Mouse (Mus musculus) embryonic facial prominence, embryonic 13.5 days (tissue): ENCODE results near the gene Bcat1. TPM values are rescaled to one million over a fixed set of nuclear protein-coding genes. Genes with fewer than 3 reads are reported as not detected.

Experiments
- ATAC-seq: fragments of 200-750 bp; cut with Nextera tagmentation; 2 replicates; pipeline ENCODE4 v1.8.0; 2017; ENCODE audit warnings: low read depth; ENCODE audit not compliant: insufficient number of reproducible peaks, insufficient read depth, low FRiP score, low TSS enrichment
- H3K27ac ChIP-seq: fragments of 300-500 bp; sonication (generic); 2 replicates; pipeline ENCODE4 v1.5.1; 2015; ENCODE audit warnings: moderate library complexity, mild to moderate bottlenecking, inconsistent platforms
- H3K27me3 ChIP-seq: fragments of 300-500 bp; sonication (generic); 2 replicates; pipeline ENCODE4 v1.6.1; 2015; ENCODE audit warnings: mild to moderate bottlenecking, inconsistent platforms
- H3K36me3 ChIP-seq: fragments of 300-500 bp; sonication (generic); 2 replicates; pipeline ENCODE4 v1.6.1; 2015; ENCODE audit warnings: mild to moderate bottlenecking, inconsistent platforms
- H3K4me1 ChIP-seq: fragments of 300-500 bp; sonication (generic); 2 replicates; pipeline ENCODE4 v1.6.1; 2015; ENCODE audit warnings: inconsistent platforms
- H3K4me2 ChIP-seq: fragments of 300-500 bp; sonication (generic); 2 replicates; pipeline ENCODE4 v1.6.1; 2015; ENCODE audit warnings: moderate library complexity, mild to moderate bottlenecking, inconsistent platforms
- H3K4me3 ChIP-seq: fragments of 300-500 bp; sonication (generic); 2 replicates; pipeline ENCODE4 v1.5.1; 2015; ENCODE audit warnings: mild to moderate bottlenecking, inconsistent platforms
- H3K9ac ChIP-seq: fragments of 300-500 bp; sonication (generic); 2 replicates; pipeline ENCODE4 v1.6.1; 2015; ENCODE audit warnings: mild to moderate bottlenecking, inconsistent platforms
- H3K9me3 ChIP-seq: fragments of 300-500 bp; sonication (generic); 2 replicates; pipeline ENCODE4 v1.6.1; 2016; ENCODE audit warnings: inconsistent platforms
- WGBS: fragments of 180-500 bp; shearing (Covaris S2); methylation state at CpG from one replicate; pipeline ENCODE4 v1.1.7; 2015; ENCODE audit warnings: mixed read lengths; 5-methylcytosine and 5-hydroxymethylcytosine counted together
- polyA plus RNA-seq: library from polyadenylated mRNA; unstranded; fragments of >200 nt; fragmentation: Nextera tagmentation; extraction: Ambion mirVana; gene quantifications from 2 replicates; pipeline ENCODE4 v1.2.1, GENCODE M21; 2015

Bcat1 gene
- polyA plus RNA-seq, 1 experiment from 2014 or later, result 32.3 TPM

DNA sequence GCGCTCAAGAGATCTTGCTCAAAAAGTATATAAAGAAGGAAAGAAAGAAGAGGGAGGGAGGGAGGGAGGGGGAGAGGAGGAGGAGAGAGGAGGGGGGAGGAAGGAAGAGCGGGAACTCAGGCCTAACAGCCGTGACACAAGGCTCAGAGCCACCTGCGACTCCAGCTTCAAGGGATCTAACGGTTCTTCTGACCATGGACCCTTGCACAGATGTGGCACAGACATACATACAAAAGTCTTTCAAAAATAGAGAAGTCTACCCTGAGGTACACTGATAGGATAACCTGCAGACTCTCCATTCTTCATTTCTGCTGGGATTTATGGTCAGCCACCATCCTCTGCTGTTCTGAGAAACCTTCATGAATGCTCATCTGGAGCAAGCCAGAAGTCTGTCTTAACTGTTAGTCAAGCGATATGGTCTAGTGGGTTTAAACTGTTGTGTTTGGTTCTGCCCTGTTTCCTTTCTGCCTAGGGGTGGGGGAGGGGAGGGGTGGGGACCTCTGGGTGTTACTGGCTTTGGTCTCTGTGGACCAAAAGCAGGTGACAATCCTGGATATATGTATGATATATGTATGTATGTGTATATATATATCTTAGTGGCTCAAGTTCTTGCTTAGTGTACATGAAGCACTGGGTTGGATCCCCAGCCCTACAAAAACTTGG, 14.3 kb upstream of the Bcat1 start:
- H3K4me1 ChIP-seq, result no peaks in the 10 kb centered on the region
- H3K4me2 ChIP-seq, result no peak overlapping the region
- no peaks in the 10 kb centered on the region for H3K36me3 ChIP-seq
- H3K9me3 ChIP-seq, result no peaks in the 10 kb centered on the region
- no peak for ATAC-seq
- H3K27me3 ChIP-seq, result no peaks in the 10 kb centered on the region
- H3K9ac ChIP-seq, result no peak overlapping the region
- H3K4me3 ChIP-seq, result no peak overlapping the region
- WGBS, result 59% methylated on average over 6 of the region's 6 CpGs
- no peak overlapping the region for H3K27ac ChIP-seq

DNA sequence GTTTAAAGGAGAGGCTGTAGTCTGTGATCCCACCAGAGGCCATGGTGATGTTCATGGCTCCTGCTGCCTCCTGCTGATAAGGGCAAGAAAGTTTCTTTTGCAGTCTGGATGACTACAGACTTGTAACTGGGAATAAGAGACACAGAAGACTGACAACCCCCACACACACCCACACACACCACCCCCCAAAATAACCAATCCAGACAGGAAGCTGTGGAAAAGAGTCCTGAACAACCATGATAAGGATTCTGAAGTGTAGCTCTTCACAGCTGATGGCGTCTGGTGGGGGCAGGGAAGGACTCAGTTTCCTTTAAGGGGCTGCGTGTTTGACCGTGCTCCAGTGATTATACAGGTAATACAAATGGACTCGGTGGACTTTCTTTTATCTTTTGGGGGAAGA, 13.4 kb upstream of the Bcat1 start:
- H3K4me2 ChIP-seq, result no peak overlapping the region
- no peaks in the 10 kb centered on the region for H3K36me3 ChIP-seq
- H3K4me3 ChIP-seq, result no peak overlapping the region
- H3K9me3 ChIP-seq, result no peaks in the 10 kb centered on the region
- H3K27ac ChIP-seq, result no peak overlapping the region
- H3K4me1 ChIP-seq, result no peaks in the 10 kb centered on the region
- no peaks in the 10 kb centered on the region for H3K27me3 ChIP-seq
- no peak for ATAC-seq
- 76% methylated on average over 4 of the region's 4 CpGs for WGBS
- H3K9ac ChIP-seq, result no peak overlapping the region

DNA sequence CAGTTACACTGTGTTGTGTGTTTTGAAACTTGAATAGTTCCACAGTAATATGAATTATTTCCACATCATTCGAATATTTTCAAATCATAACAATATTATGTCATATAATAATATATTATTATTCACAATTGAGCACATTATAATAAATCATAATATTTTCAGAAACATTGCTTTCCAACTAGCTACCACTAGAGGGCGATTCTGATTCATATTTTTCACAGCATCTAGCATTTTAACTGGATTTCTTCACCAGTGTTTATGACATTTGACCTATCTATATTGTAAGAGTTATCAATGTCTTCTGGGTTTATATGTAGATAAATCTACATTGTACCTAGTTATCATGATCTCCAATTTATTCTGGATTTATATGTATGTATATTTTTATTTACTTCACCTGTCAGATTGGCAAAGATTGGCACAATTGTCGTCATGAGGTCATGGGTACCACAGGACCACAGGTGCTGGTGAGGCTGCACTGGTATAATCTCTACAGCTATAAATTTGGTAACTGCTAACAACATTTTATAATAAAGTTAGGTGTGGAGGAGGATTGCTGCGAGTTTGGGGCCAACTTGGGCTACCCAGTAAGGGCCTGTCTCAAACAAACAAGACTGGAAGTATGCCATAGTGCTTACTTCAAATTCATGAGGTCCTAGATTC, 12.6 kb upstream of the Bcat1 start:
- no peaks in the 10 kb centered on the region for H3K36me3 ChIP-seq
- no peak overlapping the region for H3K27ac ChIP-seq
- no peak overlapping the region for H3K4me3 ChIP-seq
- no peak for ATAC-seq
- H3K9ac ChIP-seq, result no peak overlapping the region
- H3K4me1 ChIP-seq, result no peaks in the 10 kb centered on the region
- 45% methylated on average over 4 of the region's 4 CpGs for WGBS
- H3K9me3 ChIP-seq, result no peaks in the 10 kb centered on the region
- H3K27me3 ChIP-seq, result no peaks in the 10 kb centered on the region
- H3K4me2 ChIP-seq, result no peak overlapping the region

DNA sequence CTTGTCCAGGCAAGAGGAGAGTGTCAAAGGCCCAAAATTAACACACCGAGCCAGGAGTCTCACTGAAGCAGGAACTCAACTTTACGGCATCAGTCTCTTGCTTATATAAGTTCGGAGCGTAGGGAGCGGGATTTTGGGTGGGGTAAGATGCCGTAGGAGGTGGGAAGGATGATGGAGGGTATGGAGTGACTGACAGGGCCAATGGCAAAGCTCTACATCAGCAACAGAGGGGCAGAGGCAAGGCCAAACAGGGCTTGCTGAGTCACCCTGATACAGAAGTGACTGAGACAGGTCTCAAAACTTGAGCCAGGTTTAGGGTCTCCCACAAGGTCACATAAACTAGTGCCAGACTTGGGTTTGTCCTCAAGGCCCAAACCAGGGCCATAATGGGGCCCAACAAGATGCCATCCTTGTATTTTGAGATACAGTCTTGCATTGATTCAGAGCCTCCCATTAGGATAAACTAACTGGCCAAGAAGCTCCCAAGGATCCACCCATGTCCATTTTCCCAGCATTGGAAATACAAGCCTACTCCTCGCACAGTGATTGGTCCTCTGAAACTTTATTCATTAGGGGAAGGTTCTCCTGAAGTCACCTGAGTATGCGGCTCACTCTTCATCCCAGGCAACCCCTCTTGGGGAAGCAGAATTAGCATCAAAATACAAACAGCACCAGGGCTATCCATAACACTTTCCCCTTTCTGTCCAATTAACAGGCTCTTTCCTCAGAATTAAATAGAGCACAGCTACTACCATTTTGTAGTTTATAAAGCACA, 8.5 kb upstream of the Bcat1 start:
- Histone ChIP-seq H3K27ac (no peak overlapping the region), H3K9ac (no peak overlapping the region), H3K4me2 (no peak overlapping the region), H3K9me3 (no peaks in the 10 kb centered on the region), H3K4me1 (no peaks in the 10 kb centered on the region), H3K4me3 (no peak overlapping the region), H3K36me3 (no peaks in the 10 kb centered on the region), H3K27me3 (no peaks in the 10 kb centered on the region)
- no peak for ATAC-seq
- WGBS, result 90% methylated on average over 8 of the region's 8 CpGs

DNA sequence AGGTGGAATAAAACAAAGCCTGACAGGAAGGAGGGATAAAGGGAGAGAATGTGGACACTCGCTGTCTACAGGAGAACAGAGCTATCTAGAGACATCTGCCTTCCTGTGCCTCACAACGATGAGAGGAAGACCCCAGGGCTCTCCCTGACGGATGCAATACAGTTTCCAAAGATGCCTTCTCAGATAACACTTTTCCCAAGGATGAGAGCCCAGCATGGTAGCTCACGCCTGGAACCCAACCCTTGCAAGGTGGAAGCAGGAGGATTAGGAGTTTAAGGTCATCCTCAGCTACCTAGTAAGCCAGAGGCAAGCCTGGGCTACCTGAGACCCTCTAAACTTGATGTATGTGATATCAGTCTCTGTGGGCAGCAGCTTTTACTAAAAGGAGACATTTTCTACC, 5.7 kb upstream of the Bcat1 start:
- H3K36me3 ChIP-seq, result no peaks in the 10 kb centered on the region
- H3K9me3 ChIP-seq, result no peaks in the 10 kb centered on the region
- no peak overlapping the region for H3K27ac ChIP-seq
- ATAC-seq, result no peak
- H3K9ac ChIP-seq, result no peak overlapping the region
- H3K4me1 ChIP-seq, result no peaks in the 10 kb centered on the region
- WGBS, result 50% methylated on average over 4 of the region's 4 CpGs
- no peak overlapping the region for H3K4me3 ChIP-seq
- H3K4me2 ChIP-seq, result no peak overlapping the region
- H3K27me3 ChIP-seq, result 0 out of 2 replicates have a peak, but pooled peaks cover 7% of the 10 kb centered on the region

DNA sequence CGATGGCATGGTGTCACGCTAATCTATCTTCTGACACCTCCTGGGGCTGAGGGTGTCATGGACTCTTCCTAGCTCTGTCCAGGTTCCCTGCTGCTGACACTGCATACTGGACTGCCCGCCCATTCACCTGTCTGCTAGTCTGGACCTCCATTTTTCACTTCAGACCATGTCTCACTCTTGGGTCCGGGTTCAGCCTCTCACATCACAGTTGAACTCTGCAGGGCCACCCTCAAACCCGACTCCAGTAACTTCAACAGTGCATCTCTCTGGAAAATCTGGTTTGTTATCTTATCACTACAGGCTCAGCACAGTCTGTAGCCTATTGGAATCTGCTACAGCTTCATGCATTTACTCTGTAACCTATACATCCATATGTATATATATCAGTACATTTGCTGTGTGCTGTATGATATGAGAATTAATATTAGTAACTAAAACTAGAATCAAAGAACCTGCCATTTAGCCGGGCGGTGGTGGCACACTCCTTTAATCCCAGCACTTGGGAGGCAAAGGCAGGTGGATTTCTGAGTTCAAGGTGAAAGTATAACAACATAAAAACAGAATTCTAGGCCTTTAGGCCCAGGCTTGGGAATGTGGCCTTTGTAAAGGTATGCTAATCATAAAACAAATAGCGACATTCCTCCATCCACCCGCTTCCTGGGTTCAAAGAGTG, 3.2 kb upstream of the Bcat1 start:
- Histone ChIP-seq H3K4me2 (no peak overlapping the region), H3K4me3 (no peak overlapping the region), H3K9me3 (no peaks in the 10 kb centered on the region), H3K27ac (no peak overlapping the region), H3K36me3 (no peaks in the 10 kb centered on the region), H3K27me3 (peaks cover 27% of the 10 kb centered on the region), H3K4me1 (0 out of 2 replicates have a peak, but pooled peaks cover 7% of the 10 kb centered on the region), H3K9ac (no peak overlapping the region)
- no peak for ATAC-seq
- WGBS, result 78% methylated on average over 9 of the region's 9 CpGs

DNA sequence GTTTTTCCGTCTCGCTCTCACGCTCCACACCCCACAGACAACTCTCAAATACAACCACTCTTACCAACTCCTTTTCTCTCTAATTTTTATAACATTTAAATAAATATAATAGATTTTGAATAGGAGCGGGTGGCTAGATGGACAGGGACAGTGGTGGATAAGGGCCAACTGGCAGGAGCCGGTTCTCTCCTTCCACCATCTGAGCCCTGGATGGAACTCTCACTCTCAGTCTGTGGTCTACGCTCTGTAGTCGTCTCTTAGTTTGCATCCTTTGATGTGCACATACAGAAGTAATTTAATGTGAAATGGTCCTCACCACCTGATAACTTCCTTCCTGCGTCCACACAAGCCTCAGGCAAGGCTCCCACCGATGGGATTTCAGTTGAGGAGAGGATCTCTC, 302 bp upstream of the Bcat1 start:
- Histone ChIP-seq H3K4me1 (0 out of 2 replicates have a peak, but pooled peaks cover 7% of the 10 kb centered on the region), H3K27me3 (peaks cover 35% of the 10 kb centered on the region), H3K27ac (no peak overlapping the region), H3K9ac (peak overlapping the region; percentile 64; the same call in 1 of the 2 replicates), H3K4me2 (peak overlapping the region; percentile 78), H3K9me3 (no peaks in the 10 kb centered on the region), H3K36me3 (no peaks in the 10 kb centered on the region), H3K4me3 (peak overlapping the region; percentile 51)
- no peak for ATAC-seq
- WGBS, result 10% methylated on average over 9 of the region's 9 CpGs

DNA sequence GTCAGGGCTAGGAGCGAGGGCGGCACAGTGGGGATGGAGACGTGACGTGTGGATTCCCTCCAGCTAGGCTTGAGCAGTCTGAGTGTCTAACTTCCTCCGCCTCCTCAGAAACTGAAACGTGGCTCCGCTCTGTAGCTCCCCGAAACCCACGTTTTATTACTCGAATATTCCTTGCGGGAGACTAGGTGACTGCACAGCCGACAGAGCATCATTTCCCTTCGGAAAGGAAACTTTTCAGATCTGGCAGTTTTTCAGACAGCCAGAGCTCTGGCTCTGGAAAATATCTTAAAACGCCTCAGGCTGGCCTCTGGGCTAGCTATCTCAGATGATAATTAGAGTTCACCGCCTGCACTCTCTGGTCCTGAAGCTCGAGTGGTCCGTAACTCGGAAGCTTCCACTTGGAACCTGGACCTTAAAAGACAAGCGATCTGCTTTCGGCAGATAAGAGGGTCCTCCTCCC, 866 bp downstream of the Bcat1 start:
- 0 out of 2 replicates have a peak, but pooled peaks cover 7% of the 10 kb centered on the region for H3K4me1 ChIP-seq
- H3K4me3 ChIP-seq, result peak overlapping the region; percentile 51
- H3K4me2 ChIP-seq, result peak overlapping the region; percentile 78
- H3K36me3 ChIP-seq, result no peaks in the 10 kb centered on the region
- under 1% methylated on average over 20 of the region's 20 CpGs for WGBS
- H3K27me3 ChIP-seq, result peaks cover 35% of the 10 kb centered on the region
- H3K9ac ChIP-seq, result peak overlapping the region; percentile 64
- no peak for ATAC-seq
- H3K27ac ChIP-seq, result no peak overlapping the region
- no peaks in the 10 kb centered on the region for H3K9me3 ChIP-seq

DNA sequence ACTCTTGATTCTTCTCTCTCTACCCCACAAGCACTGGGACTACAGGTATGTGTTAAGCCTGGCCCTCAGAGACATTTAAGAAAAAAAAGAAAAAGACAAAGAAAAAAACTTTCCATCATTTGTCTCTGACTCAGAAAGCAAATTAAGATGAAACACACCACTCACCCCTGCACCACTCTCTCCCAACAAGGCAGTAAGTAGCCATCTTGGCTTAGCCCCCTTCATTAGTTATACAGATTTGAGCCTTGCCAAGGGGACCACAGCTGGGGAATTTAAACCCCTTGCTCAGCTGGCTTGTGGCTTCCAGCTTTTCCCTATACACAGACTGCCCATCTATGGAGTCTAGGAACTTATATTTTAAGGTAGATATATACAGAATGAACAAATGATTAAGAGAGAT, 1.5 kb downstream of the Bcat1 start:
- Histone ChIP-seq H3K9ac (no peak overlapping the region), H3K4me2 (peak overlapping the region; percentile 78), H3K4me3 (no peak overlapping the region; the same call in 1 of the 2 replicates)

DNA sequence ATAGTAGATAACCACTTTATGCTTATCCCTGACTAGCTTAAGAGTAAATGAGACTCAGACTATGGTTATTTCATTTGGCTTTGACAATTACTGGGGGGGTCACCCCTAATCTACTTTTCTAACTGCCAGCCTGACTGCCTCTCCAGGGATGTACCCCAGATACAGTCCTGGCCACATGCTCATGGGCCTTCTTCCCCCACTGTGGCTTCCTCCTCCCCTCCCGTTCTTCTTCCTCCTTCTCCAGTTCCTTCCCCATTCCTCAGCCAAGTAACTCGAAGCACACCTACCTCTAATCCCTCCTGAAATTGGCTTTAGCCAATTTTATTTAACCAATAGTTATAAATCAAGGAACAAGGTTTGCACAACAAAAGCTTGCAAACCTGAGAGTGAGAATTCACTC, 6.1 kb downstream of the Bcat1 start:
- Histone ChIP-seq H3K4me2 (no peak overlapping the region), H3K27me3 (peaks cover 12% of the 10 kb centered on the region; the same call in 1 of the 2 replicates), H3K4me3 (no peak overlapping the region), H3K36me3 (no peaks in the 10 kb centered on the region), H3K9ac (no peak overlapping the region), H3K4me1 (no peaks in the 10 kb centered on the region), H3K27ac (no peak overlapping the region), H3K9me3 (no peaks in the 10 kb centered on the region)
- 71% methylated on average over 2 of the region's 2 CpGs for WGBS
- ATAC-seq, result no peak

More for the DNA sequence above, 1.5 kb downstream of the Bcat1 start:
- Histone ChIP-seq H3K27ac (no peak overlapping the region), H3K4me1 (0 out of 2 replicates have a peak, but pooled peaks cover 7% of the 10 kb centered on the region), H3K27me3 (peaks cover 35% of the 10 kb centered on the region), H3K36me3 (no peaks in the 10 kb centered on the region), H3K9me3 (no peaks in the 10 kb centered on the region)
- no peak for ATAC-seq

DNA sequence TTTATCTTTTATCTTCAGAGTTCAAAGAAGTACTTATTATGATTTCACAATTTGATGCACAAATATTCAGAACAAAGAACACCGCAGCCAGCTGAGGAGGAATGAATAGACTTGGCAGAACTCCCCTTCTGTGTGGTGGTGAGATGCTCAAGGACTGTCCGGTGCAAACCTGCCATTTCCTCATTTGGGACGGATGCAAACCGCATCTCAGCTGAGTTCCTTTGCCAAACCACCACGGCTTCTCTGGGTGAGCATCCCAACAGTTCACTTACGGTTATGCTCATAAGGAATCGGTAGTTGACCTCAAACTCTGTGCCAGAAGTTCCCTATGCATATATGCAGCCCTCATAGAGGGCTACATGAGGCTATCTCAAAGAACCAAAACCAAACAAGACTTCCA, 6.6 kb downstream of the Bcat1 start:
- H3K27ac ChIP-seq, result no peak overlapping the region
- H3K4me2 ChIP-seq, result no peak overlapping the region
- H3K4me3 ChIP-seq, result no peak overlapping the region
- ATAC-seq, result no peak
- H3K9me3 ChIP-seq, result no peaks in the 10 kb centered on the region
- H3K36me3 ChIP-seq, result no peaks in the 10 kb centered on the region
- no peak overlapping the region for H3K9ac ChIP-seq
- H3K4me1 ChIP-seq, result no peaks in the 10 kb centered on the region
- 93% methylated on average over 7 of the region's 7 CpGs for WGBS
- H3K27me3 ChIP-seq, result peaks cover 9% of the 10 kb centered on the region; the same call in 1 of the 2 replicates
